Mouse (Mus musculus): ENCODE results near the gene Rxra.

Rxra gene

GRCm38 (mm10) chr2:27702904-27703666 is 26.8 kb downstream of the Rxra start:
- DNase-seq: no peak

- no peak for DNase-seq
Observed at GRCm38 (mm10) chr2:27703852-27704640, 27.8 kb downstream of the Rxra start.

- DNase-seq: no peak
Observed at GRCm38 (mm10) chr2:27704641-27705040, 28.4 kb downstream of the Rxra start.

GRCm38 (mm10) chr2:27710871-27711382 is 34.7 kb downstream of the Rxra start:
- no peak for DNase-seq

- DNase-seq: no peak
Observed at GRCm38 (mm10) chr2:27712626-27713025, 36.4 kb downstream of the Rxra start.

- DNase-seq: no peak
Observed at GRCm38 (mm10) chr2:27713378-27713777, 37.1 kb downstream of the Rxra start.

- DNase-seq: no peak
Observed at GRCm38 (mm10) chr2:27714131-27714530, 37.9 kb downstream of the Rxra start.

GRCm38 (mm10) chr2:27715221-27715620 is 39.0 kb downstream of the Rxra start:
- DNase-seq: no peak

- no peak for DNase-seq
Observed at GRCm38 (mm10) chr2:27716339-27716738, 40.1 kb downstream of the Rxra start.

- peak; percentile 72 to 86 for DNase-seq
Observed at GRCm38 (mm10) chr2:27718191-27718590, 42.0 kb downstream of the Rxra start.

- peak; percentile 29 to 69 for DNase-seq
Observed at GRCm38 (mm10) chr2:27719601-27720000, 43.4 kb downstream of the Rxra start.

GRCm38 (mm10) chr2:27721611-27722010 is 45.4 kb downstream of the Rxra start:
- no peak for DNase-seq

- peak in 1 of 2 experiments; percentile 26 for DNase-seq
Observed at GRCm38 (mm10) chr2:27724729-27725316, 48.6 kb downstream of the Rxra start.

GRCm38 (mm10) chr2:27727994-27728854 is 52.0 kb downstream of the Rxra start:
- no peak for DNase-seq

- no peak for DNase-seq
Observed at GRCm38 (mm10) chr2:27729009-27729408, 52.8 kb downstream of the Rxra start.

GRCm38 (mm10) chr2:27730002-27730905 is 54.0 kb downstream of the Rxra start:
- peak; percentile 62 to 79 for DNase-seq

- no peak for DNase-seq
Observed at GRCm38 (mm10) chr2:27733021-27733420, 56.8 kb downstream of the Rxra start.

GRCm38 (mm10) chr2:27734328-27734727 is 58.1 kb downstream of the Rxra start:
- DNase-seq: no peak

GRCm38 (mm10) chr2:27734800-27735199 is 58.6 kb downstream of the Rxra start:
- no peak for DNase-seq

GRCm38 (mm10) chr2:27736802-27737201 is 60.6 kb downstream of the Rxra start:
- no peak for DNase-seq

GRCm38 (mm10) chr2:27738396-27738795 is 62.2 kb downstream of the Rxra start:
- no peak for DNase-seq

Measured in cerebellum, postnatal 25 days (tissue).